Mouse (Mus musculus) left cerebral cortex, adult 18-20 months (tissue): ENCODE measurements at regions not wholly inside any gene's neighbourhood (a gene's known extent, or its start where the extent isn't known, plus 50 kb on each side); places are given as distances from the start of the nearest gene placed in this dataset.

Experiments
- DNase-seq, 2 experiments: peaks; one replicate each; pipeline ENCODE4 v3.0.0; 2021 to 2022; ENCODE audit warnings: low spot score in 2 of 2, mixed read lengths in 1 of 2

DNA sequence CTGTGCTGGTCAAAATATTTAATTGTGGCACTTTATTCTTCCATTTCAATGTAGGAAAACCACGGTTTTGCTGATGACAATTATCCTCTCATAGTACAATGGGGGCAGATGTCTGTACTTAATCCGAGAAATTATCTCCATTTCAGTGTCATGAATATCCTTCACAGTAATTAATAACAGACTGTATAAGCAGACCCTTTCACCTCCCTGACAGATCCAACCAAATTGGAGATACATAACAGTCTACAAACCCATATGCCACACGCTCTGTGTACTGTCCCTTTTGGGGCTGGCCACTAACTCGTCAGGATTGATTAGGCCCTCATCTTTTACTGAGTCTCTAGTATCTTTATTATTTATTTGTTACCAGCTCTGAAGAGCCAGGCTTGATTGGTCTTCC is 212.6 kb upstream of the Igfbp7 start:
- no peak for DNase-seq

GRCm38 (mm10) chr5:77610496-77610895 is 202.7 kb upstream of the Igfbp7 start:
- no peak for DNase-seq

DNA sequence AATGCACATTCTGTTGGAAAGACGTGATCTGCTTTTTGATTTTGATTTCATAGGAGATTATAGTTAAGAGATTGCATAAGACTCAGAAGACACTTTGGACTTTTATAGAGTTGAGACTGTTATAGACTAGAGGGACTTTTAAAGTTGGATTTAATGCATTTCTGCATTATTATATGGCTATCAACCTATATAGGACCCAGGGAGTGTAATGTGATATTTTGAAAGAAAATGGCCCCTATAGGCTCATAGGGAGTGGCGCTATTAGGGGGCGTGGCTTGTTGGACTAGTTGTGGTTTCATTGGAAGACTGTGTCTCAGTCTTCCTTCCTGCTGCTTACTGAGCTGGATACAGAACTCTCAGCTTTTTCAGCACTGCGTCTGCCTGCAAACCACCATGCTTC is 186.9 kb upstream of the Igfbp7 start:
- no peak for DNase-seq

DNA sequence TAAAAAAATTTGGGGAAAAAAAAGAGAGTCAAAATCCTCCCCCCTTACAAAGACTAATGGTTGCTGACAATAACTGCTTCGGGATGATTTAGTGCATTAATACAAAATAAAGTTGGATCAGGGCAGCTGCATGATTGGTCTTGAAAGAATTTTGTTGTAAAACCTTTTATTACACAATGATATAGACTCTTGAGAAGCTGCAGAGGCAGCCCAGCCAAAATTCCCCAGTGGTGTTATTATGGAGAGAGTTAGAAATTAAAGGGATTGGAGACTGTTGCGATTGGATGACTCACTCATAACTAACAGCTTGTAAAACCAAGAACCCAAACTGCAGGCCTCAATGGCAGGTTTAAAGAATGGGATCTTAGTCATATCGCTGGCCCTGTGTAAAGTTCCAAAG is 181.4 kb upstream of the Igfbp7 start:
- no peak for DNase-seq

GRCm38 (mm10) chr5:77581702-77582101 is 173.9 kb upstream of the Igfbp7 start:
- no peak for DNase-seq

- no peak for DNase-seq
Observed at GRCm38 (mm10) chr5:77581106-77581638, 173.3 kb upstream of the Igfbp7 start.

DNA sequence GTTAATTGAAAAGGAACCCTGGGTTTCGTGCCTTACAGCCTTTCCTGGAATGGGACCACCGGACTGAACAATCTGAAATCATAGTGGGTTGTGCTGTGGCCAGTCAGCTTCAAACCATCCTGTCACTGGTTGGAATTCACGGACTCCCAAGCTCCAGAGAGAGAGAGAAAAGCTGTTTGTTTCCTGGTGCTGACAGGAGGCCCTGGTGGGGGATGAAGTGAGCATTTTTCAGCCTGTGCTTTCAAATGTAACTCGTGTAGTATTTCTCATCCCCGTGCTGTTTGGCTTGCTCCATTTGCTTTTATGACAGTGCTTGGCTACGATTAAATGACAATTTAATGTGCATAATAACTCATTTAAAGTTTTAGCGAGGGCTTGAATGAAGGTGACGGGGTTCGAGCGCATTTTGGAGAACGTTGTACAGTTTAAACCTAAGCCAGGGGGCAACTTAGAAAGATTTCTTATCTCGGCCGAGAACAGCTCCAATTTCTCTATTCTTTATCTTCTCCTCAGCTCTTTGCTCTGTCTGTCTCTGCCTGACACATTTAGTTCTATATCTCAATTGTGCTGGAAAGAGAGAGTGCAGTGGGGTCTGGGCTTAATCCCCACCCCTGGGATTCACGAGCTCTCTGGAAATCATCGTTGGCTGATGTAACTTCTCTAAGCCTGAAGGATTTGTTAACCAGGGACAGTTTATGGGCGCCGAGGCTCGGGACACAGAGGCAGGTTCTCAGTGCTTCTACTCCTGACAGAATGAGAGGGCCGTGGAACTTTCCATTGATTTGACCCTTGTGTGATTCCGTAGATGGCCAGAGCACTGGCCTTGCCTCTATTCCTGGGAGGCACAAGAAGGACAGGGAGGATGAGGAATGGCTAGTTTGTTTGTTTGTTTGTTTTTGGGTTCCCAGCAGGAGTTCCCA is 172.2 kb upstream of the Igfbp7 start:
- no peak for DNase-seq

- DNase-seq: no peak
Observed at GRCm38 (mm10) chr5:77576881-77577280, 169.0 kb upstream of the Igfbp7 start.

DNA sequence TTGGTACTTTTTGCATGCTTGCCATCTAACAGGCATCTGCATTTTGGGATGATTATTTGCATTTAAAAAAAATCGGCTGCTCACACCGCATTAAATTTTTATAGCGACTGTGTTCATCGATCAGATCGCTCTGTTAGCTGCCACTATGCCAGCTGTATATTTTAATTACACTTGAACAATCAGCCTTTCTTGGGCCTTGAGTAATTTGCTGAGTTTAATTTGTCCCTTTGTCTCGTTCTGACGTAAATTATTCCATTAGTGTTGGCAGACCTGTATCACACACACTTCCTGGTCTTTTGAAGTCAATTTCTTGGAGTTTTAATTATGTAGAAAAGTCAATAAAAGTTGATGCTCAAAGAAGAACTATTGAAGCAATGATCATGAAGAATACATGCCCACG is 167.9 kb upstream of the Igfbp7 start:
- no peak for DNase-seq

GRCm38 (mm10) chr5:77570364-77570763 is 162.5 kb upstream of the Igfbp7 start:
- no peak for DNase-seq

DNA sequence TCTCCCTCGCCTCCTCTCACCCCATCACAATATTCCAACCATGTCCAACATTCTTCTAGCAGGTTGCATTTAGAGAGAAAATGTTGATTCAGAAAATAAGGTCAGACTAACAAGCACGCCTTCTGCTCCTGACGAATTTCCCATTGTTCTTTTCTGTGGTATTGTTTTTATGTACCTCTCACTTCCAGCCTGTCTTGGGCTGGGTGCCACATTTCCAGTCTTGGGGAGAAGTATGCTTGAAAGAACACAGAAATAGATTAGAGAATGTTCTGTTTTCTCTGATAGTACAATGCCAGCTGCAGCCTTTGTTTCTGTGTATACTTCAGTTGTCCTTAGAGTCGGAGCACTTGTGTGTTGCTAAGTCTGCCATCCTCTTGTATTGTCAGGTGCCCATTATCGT is 160.3 kb upstream of the Igfbp7 start:
- no peak for DNase-seq

GRCm38 (mm10) chr5:77552580-77552979 is 144.7 kb upstream of the Igfbp7 start:
- no peak for DNase-seq

DNA sequence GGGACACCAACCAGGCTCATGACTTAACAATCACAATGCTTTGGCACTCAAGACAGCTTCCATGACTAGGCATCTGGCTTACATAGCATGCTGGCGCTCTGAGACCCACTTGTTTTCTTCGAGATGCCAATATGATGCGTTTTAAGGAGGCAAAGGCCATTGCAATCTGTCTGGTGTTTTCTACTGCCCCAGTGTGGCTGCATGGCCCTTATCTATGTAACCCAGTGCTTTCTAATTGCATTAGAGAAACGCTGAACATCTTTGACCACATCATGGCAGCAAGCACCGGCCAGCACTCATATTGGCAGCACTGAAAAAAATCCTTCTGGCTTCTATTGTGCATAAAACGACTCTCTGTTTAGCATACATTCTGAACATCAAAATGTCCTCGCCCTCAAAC is 144.2 kb upstream of the Igfbp7 start:
- no peak for DNase-seq

DNA sequence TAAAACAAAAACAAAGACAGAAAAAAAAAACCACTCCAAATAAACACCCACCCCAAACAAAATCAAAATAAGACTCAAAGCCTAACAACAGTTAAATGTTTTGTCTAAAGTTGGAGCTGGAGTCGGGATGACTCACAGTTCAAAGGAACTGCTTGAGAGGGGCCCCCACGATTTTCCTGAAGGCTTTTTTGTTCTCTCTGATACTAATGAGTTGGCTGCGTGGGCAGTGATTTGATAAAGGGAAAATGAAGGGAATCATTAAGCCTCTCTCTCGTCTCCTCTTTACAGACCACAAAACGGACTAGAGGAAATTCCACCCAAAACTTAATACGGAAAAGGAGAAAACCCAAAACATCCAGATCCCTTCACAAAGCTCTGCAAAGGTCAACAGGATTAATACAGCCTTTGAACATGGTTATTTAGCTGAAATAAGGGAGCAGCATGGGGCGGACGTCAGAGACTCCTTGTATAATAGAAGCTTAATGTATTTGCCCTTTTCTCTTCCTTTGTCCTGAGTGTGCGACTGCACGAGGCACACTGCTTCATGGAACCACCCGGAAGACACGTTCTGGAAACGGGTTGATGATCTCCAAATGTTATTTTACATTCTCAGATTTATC is 138.3 kb upstream of the Igfbp7 start:
- no peak for DNase-seq

DNA sequence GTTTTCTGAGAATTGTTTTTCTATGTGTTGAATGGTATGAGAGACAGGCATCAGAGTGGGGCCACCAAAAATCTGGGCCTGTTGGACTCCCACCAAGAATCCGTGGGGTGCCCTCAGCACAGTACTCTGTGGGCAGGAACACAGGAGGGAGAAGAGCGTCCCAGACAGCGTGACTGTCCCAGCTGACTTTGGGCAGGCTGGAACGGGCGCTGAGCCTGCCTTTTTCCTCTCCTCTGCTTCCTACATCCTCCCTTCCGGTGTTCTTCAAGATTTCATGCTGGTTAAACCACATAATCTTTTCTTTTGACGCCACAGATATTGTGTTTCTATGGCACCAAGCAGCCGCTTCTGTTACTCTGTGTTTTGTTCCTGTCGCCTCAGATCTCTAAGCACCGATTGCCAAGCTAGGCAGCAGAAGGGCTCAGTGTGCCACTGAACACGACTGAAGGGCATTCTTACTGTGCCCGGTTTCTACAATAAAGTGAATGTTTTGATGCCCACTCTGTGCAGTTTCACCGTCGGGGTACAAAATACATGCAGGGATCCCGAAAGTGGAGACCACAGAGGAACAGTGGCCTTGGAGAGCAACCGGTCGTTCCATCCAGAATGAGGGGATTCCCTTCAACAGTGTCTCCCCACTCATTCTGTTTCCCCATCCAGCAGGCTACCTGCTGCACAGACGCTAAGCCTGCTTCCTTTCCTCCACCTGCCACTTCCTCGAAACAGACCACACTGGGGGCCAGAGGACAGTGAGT is 124.6 kb upstream of the Igfbp7 start:
- peak in 1 of 2 experiments; percentile 6 for DNase-seq

- DNase-seq: peak in 1 of 2 experiments; percentile 39
Observed at GRCm38 (mm10) chr5:77530376-77530775, 122.5 kb upstream of the Igfbp7 start.

GRCm38 (mm10) chr5:77517252-77517651 is 109.4 kb upstream of the Igfbp7 start:
- DNase-seq: no peak

GRCm38 (mm10) chr5:77515448-77515847 is 107.6 kb upstream of the Igfbp7 start:
- no peak for DNase-seq

DNA sequence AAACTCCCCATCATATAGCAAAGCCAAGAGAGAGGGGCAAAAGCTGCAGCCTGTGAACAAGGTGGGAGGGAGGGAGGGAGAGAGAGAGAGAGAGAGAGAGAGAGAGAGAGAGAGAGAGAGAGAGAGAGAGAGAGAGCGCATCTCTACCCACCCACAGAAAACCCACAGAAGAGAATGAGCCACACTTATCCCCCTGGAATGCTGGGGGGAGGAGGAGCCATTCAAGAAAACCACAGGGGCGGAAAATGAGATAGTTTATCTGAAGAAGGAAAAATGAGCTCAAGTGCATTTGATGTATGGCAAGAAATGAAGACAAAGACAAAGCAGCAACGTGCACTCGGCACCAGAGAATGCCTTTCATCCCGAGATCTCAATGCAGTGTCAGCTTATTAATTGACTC is 94.8 kb upstream of the Igfbp7 start:
- peak in 1 of 2 experiments; percentile 12 for DNase-seq

- no peak for DNase-seq
Observed at GRCm38 (mm10) chr5:77499949-77500460, 92.2 kb upstream of the Igfbp7 start.

DNA sequence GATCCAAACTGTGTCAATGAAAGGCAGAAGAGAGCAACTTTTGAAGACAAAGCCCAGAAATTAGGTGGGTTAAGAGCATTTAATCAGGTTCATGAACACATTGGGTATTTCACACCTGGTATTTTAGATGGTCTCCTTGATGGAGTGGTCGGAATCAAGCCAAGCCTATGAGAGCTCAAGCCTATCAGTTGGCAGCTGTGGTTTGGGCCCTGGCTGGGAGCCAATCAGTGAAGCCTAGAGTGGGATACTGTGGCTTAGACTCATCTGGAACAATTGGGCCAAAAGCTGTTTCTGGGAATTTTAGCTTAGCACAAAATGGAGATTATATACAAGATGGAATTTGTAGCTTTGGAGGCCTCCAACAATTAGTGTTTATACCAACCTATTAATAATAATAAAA is 86.8 kb upstream of the Igfbp7 start:
- no peak for DNase-seq
